Mouse (Mus musculus): ENCODE measurements around the gene Cntfr.
A peak's percentile ranks its signal among the peaks of the same experiment; 100 is the strongest.

Cntfr gene

DNA sequence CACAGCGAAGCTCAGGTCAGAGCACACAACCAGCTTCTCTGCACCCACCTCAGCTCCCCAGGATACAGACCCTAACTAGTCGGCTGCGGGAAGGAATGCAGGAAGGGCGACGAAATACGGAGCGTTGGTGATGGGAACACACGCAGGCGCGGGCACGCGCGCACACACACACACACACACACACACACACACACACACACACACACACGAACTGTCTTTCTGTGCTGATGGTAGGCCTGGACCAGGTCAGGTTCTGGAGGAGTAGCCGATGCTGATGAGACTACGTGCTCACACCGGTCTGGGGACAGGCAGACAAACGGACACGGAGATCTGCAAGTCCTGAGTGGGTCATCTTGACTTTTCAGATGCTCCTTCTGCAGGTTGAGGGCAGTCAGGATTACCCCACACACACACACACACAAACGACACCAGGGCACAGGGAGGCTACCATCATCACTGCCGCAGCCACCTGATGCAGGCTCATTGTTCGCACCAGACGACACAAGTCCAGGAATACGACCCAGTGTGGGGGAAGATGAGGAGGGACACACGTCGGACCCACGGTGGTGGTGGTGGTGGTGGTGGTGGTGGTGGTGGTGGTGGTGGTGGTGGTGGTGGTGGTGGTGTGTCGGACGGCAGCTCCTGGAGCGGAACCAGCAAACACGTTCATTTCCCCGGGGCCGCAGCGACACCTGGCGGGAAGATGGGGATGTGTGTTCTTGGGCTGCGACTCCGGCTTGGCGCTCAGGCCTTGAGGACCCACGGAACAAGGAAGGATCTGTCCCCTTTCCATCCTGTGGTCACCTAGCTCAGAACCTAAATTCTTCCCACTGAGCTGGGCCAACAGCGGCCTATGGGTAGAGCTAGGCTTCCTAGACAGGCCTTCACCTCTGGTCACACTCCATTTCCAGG, at the start of gene Cntfr:
Gene Cntfr (minus strand): TSS at position 160 of the 912 bp plus-strand sequence.
- DNase-seq (ENCODE audit: low read depth in 1 of 2, low spot score in 2 of 2) = peak; percentile 19 to 70

GRCm38 (mm10) chr4:41745021-41745420, 48.1 kb upstream of the Cntfr start:
- no peak for DNase-seq (ENCODE audit: low read depth in 1 of 2, low spot score in 2 of 2)

DNA sequence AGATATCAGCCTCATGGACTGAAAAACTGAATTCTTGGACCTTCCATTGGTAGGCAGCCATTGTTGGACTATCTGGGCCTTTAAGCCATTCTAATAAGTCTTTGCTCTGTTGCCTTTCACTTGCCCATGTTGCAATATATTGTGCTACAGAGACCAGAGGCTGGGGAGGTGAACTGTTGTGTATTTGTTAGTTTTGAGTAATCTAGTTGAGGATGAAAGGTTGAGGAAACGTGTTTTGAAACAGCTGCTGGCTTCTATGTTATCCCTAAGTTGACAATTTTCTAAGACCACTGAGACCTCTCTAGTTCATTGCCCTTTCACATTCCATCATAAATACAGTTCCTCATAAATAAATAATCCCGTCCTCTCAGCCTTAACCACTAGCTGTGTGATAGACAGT, 47.2 kb upstream of the Cntfr start:
- DNase-seq (ENCODE audit: low read depth in 1 of 2, low spot score in 2 of 2) = no peak

- peak; percentile 68 to 82 for DNase-seq (ENCODE audit: low read depth in 1 of 2, low spot score in 2 of 2)
Measured at GRCm38 (mm10) chr4:41741158-41741560, 44.3 kb upstream of the Cntfr start.

- DNase-seq (ENCODE audit: low read depth in 1 of 2, low spot score in 2 of 2) = no peak
Measured at GRCm38 (mm10) chr4:41740380-41741157, 43.7 kb upstream of the Cntfr start.

DNA sequence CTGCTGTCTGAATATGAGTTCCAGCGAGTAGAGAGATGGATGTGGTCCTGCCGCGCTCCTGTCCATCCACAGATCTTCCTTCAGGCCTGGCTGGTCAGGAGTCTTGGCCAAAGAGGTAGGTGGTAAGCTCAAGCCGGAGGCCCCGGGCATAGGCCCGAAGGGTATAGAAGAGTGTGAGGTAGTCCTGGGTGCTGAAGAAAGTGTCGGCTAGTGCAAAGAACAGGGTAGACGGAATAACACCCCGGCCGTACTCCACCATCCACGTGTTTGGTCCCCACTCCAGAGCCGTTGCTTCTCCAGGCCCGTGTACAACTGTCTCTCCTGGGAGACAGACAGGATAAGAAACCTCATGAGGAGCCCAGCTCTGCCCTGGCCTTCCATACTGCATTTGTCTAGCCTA, 42.4 kb upstream of the Cntfr start:
- DNase-seq (ENCODE audit: low read depth in 1 of 2, low spot score in 2 of 2) = no peak

GRCm38 (mm10) chr4:41738256-41738603, 41.3 kb upstream of the Cntfr start:
- DNase-seq (ENCODE audit: low read depth in 1 of 2, low spot score in 2 of 2) = no peak

- DNase-seq (ENCODE audit: low read depth in 1 of 2, low spot score in 2 of 2) = peak in 1 of 2 experiments; percentile 50
Measured at GRCm38 (mm10) chr4:41737602-41738255, 40.8 kb upstream of the Cntfr start.

GRCm38 (mm10) chr4:41731052-41731765, 34.3 kb upstream of the Cntfr start, which contains the start of gene Arid3c:
Arid3c (minus strand) TSS chr4:41731142.
- no peak for DNase-seq (ENCODE audit: low read depth in 1 of 2, low spot score in 2 of 2)

DNA sequence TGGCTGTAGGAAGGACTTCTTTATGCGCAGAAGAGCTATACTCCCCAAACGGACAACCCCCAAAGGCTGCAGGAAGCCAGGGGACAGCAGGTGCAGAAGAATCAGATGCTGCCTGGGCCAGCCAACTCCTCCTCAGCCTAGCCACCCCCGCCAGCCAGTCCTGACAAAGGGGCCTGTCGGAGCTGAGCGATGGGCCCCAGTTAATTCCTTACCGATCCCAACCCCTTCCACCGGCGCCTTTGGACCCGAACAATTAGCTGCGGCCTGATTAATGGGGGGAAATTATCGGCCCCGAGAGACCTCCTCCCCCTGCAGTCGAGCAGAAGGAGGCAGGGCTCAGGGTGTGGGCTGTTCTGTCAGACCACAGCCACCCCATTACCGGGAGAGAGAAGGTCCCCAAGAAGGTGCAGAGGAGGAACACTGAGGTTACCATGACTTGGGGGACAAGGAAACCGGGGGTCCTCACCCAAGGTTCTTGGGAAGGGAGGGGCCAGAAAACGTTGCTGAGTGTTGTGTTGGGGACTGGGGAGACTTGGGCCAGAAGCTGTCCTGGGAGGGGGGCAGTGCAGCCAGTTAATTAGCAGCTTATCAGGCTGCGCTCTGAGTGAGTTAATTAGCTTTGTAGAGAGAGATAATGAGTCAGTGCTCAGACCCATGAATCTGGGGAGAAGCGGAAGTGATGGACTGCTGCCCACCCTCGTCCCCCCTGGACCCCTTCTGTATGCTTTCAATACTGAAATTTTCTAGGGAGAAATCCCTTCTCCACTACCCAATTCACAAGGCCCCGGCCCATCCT, 30.1 kb upstream of the Cntfr start:
- DNase-seq (ENCODE audit: low read depth in 1 of 2, low spot score in 2 of 2) = no peak

DNA sequence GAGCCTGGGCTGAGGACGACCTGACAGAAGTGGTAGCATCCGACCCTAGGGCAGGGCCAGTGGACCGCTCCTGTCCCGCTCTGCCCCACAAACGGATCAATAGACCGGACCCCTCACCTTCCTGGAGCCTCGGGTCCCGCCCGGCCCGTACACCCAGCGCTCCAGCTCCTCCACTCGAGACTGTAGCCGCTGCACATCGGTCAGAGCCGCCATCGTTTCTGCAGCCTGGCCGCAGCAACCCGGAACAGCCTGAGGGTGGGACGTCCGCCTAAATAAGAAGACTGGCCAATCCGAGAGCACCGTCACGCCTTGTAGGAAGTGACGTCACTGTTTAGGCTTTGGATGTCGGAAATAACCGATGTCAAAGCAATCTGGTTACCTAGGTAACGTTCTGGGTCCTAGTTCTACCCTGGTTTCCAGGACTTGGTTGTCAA, 26.0 kb upstream of the Cntfr start, which contains the start of gene Dctn3:
Gene Dctn3 (minus strand): TSS at position 253 of the 434 bp plus-strand sequence.
- peak; percentile 57 to 76 for DNase-seq (ENCODE audit: low read depth in 1 of 2, low spot score in 2 of 2)

- DNase-seq (ENCODE audit: low read depth in 1 of 2, low spot score in 2 of 2) = no peak
Measured at GRCm38 (mm10) chr4:41716834-41717233, 19.9 kb upstream of the Cntfr start.

DNA sequence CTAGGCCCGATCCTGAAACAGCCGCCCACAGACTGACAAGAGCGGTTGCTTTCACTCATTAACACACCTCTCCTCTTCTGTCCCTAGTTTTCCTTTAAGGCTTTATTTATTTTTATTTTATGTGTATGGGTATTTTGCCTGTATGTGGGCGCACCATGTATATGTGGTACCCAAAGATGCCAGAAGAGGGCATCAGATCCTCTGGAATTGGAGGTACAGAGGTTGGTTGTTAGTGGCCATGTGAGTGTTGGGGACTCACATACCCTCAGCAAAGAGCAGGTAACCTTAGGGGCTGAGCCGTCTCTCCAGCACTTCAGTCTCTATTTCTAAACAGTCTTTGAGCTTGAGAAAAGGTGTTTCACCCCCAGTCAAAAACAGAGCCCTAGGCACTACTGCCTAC, 18.7 kb upstream of the Cntfr start:
- DNase-seq (ENCODE audit: low read depth in 1 of 2, low spot score in 2 of 2) = no peak

DNA sequence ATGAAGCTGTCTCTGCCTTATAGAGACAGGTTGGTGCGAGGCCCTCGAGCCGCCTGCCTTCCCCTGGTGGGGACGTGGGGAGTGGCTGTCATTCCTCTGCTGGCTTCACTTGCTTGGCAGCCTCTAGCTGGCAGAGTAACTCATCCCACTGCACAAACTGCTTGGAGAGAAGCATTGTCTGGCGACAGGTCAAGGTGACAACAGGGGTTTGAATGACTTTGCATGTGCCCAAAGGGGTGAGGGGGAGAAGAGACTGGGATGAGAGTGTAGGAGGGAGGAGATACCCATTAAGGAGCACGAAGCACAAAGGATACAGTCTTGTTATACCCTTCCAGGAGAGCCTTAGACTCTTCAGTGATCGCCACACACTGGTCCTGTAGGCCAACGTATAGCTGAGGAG, 18.2 kb upstream of the Cntfr start:
- no peak for DNase-seq (ENCODE audit: low read depth in 1 of 2, low spot score in 2 of 2)

GRCm38 (mm10) chr4:41714276-41714675, 17.4 kb upstream of the Cntfr start:
- peak in 1 of 2 experiments; percentile 34 for DNase-seq (ENCODE audit: low read depth in 1 of 2, low spot score in 2 of 2)

DNA sequence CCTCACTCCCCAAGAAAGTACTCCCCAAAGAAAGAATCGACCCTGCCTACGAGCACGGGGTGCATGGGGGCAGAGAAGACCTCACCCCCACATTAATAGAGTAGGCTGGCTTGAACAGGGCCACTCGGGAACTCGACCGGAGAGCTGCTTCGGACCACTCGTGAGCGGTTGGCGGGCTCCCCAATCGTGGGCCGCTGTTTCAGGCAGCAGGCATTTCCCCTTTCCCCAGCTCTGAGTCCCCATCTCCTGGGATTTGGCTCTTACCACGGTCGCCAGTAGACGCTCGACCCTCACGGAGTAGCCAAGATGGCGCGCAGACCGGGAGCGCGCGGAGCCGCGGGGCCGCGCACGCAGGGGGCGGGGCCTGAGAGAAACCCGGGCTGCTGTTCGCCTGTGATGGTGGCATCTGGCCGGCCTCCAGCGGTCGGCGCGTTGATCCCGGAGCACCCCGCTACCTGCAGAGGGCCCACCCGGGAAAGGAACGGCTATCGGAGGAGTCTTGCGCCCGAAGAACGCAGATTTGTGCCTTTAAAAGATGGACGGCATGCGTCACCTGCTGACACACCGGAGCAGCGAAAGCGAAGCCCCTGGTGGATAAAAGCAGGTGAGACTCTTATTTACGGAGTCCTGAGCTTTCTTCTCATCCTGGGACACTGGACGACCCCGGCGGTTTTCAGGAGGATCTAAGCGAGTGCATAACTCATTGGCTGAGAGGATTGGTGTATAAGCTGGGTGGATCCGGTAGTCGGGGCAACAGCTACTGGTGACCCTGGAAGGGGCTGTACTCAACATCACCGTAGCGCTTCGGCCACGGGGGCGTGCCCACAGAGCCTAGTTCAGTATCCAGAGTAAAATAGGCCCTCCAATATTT, 16.5 kb upstream of the Cntfr start, which contains the start of gene Rpp25l:
Gene Rpp25l (minus strand): TSS at position 338 of the 871 bp plus-strand sequence.
- peak; percentile 31 to 64 for DNase-seq (ENCODE audit: low read depth in 1 of 2, low spot score in 2 of 2)

GRCm38 (mm10) chr4:41712421-41713196, 15.7 kb upstream of the Cntfr start:
- DNase-seq (ENCODE audit: low read depth in 1 of 2, low spot score in 2 of 2) = no peak
